Mouse (Mus musculus) ES-E14 (cell line): ENCODE results near the gene Tmem229b. TPM values are rescaled to one million over a fixed set of nuclear protein-coding genes. Genes with fewer than 3 reads are reported as not detected.

Experiments
- DNase-seq: peaks from one replicate; pipeline ENCODE4 v3.0.0-alpha.2; 2013; ENCODE audit warnings: low read depth, low spot score
- H3K27ac ChIP-seq: 2 replicates; pipeline ENCODE4 v1.5.1; 2012; ENCODE audit warnings: low read depth, mild to moderate bottlenecking, low read length, moderate library complexity, mixed read lengths; ENCODE audit not compliant: poor library complexity, insufficient read depth, severe bottlenecking
- H3K36me3 ChIP-seq: 2 replicates; pipeline ENCODE4 v1.6.1; 2012; ENCODE audit warnings: mild to moderate bottlenecking, low read length, moderate library complexity, mixed read lengths; ENCODE audit not compliant: control insufficient read depth, poor library complexity, insufficient read depth, severe bottlenecking
- H3K4me1 ChIP-seq, 2 experiments: fragments of 150-350 bp in 1 of 2; sonication (generic) in 1 of 2; 2 replicates each; pipeline ENCODE4 v1.6.1; 2012; ENCODE audit warnings: low read length in 2 of 2, mild to moderate bottlenecking in 1 of 2, mixed read lengths in 1 of 2; ENCODE audit not compliant: control insufficient read depth in 2 of 2, insufficient read depth in 2 of 2, poor library complexity in 1 of 2
- H3K4me3 ChIP-seq, 2 experiments: fragments of 150-350 bp in 1 of 2; sonication (generic) in 1 of 2; 2 replicates each; pipeline ENCODE4 v1.5.1; 2012; ENCODE audit warnings: low read length in 2 of 2, low read depth in 1 of 2, mild to moderate bottlenecking in 1 of 2, mixed read lengths in 1 of 2; ENCODE audit not compliant: insufficient read depth in 1 of 2, poor library complexity in 1 of 2, severe bottlenecking in 1 of 2
- H3K9ac ChIP-seq: 2 replicates; pipeline ENCODE4 v1.6.1; 2012; ENCODE audit warnings: low read depth, mild to moderate bottlenecking, low read length, mixed read lengths; ENCODE audit not compliant: poor library complexity, insufficient read depth, severe bottlenecking
- H3K9me3 ChIP-seq: fragments of 150-350 bp; sonication (generic); 2 replicates; pipeline ENCODE4 v1.6.1; 2012; ENCODE audit warnings: low read depth, mild to moderate bottlenecking, low read length; ENCODE audit not compliant: control insufficient read depth, insufficient read depth
- CHD2 ChIP-seq: IDR thresholded peaks from 2 replicates; pipeline ENCODE4 v1.6.1; 2014; ENCODE audit warnings: mild to moderate bottlenecking, low read depth, low read length, inconsistent platforms
- HCFC1 ChIP-seq: IDR thresholded peaks from 2 replicates; pipeline ENCODE4 v1.6.1; 2012; ENCODE audit warnings: low read length, inconsistent platforms, borderline replicate concordance; ENCODE audit not compliant: insufficient read depth
- MAFK ChIP-seq: IDR thresholded peaks from 2 replicates; pipeline ENCODE4 v1.6.1; 2014; ENCODE audit warnings: mild to moderate bottlenecking, low read depth, low read length, inconsistent platforms; ENCODE audit not compliant: insufficient read depth
- ZC3H11A ChIP-seq: IDR thresholded peaks from 2 replicates; pipeline ENCODE4 v1.6.1; 2012; ENCODE audit warnings: low read depth, mild to moderate bottlenecking, inconsistent platforms, low read length, borderline replicate concordance
- ZNF384 ChIP-seq: IDR thresholded peaks from 2 replicates; pipeline ENCODE4 v1.6.1; 2012; ENCODE audit warnings: low read depth, low read length, inconsistent platforms
- in situ Hi-C, 2 experiments: fragments of 600-800 bp; cut with MboI; formaldehyde crosslinking; loops; one replicate each; pipeline ENCODE4 v1.15.1; 2025; ENCODE audit warnings: low sequenced_read_pairs in 2 of 2, inconsistent platforms in 1 of 2; ENCODE audit not compliant: unreplicated experiment in 2 of 2
- total RNA-seq: library from RNA; depleted of rRNA; stranded (reverse); fragments of 300-350 nt; gene quantifications from 2 replicates; pipeline ENCODE4 v1.2.3, GENCODE M21; 2012

The Tmem229b gene
- total RNA-seq, 1 experiment: 6.1 TPM

DNA sequence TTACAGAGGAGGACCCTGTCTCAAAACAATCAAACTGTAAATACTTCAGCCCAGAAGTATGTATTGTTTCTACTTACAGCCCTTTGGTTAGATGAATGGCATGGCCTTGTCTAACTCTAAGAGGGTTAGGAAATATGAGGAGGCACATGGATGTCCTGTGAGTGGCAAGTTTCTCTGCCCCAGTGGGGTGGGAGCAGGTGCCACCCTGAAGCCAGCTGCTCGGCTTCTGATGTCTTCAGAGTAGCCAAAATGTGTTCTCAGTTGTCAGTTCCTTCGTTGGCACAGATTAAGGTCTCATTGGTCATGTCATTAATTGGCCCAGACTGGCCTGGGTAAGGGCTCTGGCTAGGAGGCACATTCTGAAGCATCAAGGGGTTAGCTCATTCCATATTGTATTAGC, 42.4 kb upstream of the Tmem229b start:
- DNase-seq: no peak
- Histone ChIP-seq H3K4me1 (0 out of 4 replicates have a peak, but pooled peaks cover 0 to 3% of the 10 kb centered on the region in 2 experiments), H3K4me3 (no peak overlapping the region), H3K9me3 (no peaks in the 10 kb centered on the region), H3K27ac (no peak overlapping the region), H3K36me3 (no peaks in the 10 kb centered on the region; the same call in 1 of the 2 replicates), H3K9ac (no peak overlapping the region)
- in situ Hi-C loops: no loop called here
- TF ChIP-seq CHD2: no peak
- no peak for TF ChIP-seq ZC3H11A
- no peak for TF ChIP-seq MAFK
- TF ChIP-seq ZNF384: no peak
- TF ChIP-seq HCFC1: no peak

DNA sequence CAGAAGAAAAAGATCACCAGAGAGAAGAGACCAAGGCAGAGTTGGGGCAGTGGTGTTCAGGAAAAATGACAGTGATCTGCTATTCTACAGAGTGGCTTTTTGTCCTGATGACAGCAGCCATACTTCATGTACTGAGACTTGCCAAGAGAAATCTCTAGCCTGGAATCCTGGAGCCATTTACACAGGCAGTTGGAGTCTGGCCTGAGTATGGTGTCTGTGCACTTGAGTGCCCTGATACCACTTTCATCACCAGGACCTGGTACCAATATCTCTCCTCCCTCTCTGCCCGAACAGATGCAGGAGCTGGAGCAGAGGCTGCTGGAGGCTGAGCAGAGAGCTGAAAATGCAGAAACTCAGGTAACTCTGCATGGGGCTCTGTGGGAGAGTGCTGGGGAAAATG, 41.5 kb upstream of the Tmem229b start:
- no peak overlapping the region for H3K4me3 ChIP-seq
- in situ Hi-C loops: no loop called here
- TF ChIP-seq HCFC1 (no peak), MAFK (no peak), ZNF384 (no peak), CHD2 (no peak), ZC3H11A (no peak)

DNA sequence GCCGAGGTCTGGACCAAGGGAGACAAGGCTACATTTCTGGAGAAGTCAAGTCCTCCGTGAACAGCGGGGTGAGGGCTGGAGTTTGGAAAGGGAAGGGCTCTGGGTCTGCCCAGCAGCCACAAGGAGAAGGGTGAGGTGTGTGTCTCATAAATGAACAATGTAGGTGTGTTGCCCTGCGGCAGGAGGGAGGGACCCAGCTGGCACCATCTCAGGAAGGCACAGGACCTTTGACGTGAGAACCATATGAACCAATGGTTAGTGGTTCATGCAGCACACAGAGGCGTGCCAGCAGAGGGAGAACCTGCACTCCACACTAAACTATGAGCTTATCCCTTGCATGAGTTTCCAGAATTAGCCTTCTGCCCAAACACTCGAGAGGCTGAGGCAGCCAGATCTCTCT, 39.8 kb upstream of the Tmem229b start:
- Histone ChIP-seq H3K9ac (no peak overlapping the region), H3K9me3 (no peaks in the 10 kb centered on the region), H3K4me1 (no peaks in the 10 kb centered on the region), H3K36me3 (peaks cover 2% of the 10 kb centered on the region; the same call in 1 of the 2 replicates), H3K27ac (no peak overlapping the region), H3K4me3 (no peak overlapping the region)
- no peak for TF ChIP-seq HCFC1
- no peak for TF ChIP-seq ZC3H11A
- TF ChIP-seq CHD2: no peak
- TF ChIP-seq MAFK: no peak
- TF ChIP-seq ZNF384: no peak
- in situ Hi-C loops: no loop called here
- DNase-seq: no peak

More for the DNA sequence above, 41.5 kb upstream of the Tmem229b start:
- H3K9me3 ChIP-seq: no peaks in the 10 kb centered on the region
- DNase-seq: no peak
- no peaks in the 10 kb centered on the region; the same call in 1 of the 2 replicates for H3K36me3 ChIP-seq
- no peak overlapping the region for H3K27ac ChIP-seq
- no peak overlapping the region for H3K9ac ChIP-seq
- H3K4me1 ChIP-seq: 0 out of 4 replicates have a peak, but pooled peaks cover 0 to 3% of the 10 kb centered on the region in 2 experiments

DNA sequence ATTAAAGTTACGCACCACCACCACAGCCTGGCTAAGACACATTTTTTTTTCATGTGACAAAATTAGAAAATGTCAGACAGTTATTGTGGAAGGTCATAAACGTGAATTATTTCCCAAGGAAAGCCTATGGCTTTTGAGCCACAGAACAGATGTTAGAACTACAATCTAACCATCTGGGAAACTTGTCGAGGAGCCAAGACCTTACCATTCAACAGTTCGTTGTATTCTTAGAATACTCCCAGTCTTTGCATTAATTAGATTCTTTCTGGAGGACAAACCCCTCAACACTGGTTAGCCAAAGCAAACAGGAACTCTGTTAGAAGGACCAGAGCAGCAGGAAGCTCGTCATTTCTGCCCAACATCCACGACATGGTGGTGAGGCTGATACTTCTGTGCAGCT, 38.7 kb upstream of the Tmem229b start:
- Histone ChIP-seq H3K9ac (no peak overlapping the region), H3K9me3 (no peaks in the 10 kb centered on the region), H3K4me3 (no peak overlapping the region), H3K4me1 (peaks cover 2 to 5% of the 10 kb centered on the region in 2 experiments; a peak in 2 of 4 replicates), H3K36me3 (peaks cover 2% of the 10 kb centered on the region; the same call in 1 of the 2 replicates), H3K27ac (no peak overlapping the region)
- in situ Hi-C loops: no loop called here
- DNase-seq: no peak
- TF ChIP-seq ZC3H11A: no peak
- TF ChIP-seq ZNF384: no peak
- no peak for TF ChIP-seq CHD2
- TF ChIP-seq MAFK: no peak
- no peak for TF ChIP-seq HCFC1

DNA sequence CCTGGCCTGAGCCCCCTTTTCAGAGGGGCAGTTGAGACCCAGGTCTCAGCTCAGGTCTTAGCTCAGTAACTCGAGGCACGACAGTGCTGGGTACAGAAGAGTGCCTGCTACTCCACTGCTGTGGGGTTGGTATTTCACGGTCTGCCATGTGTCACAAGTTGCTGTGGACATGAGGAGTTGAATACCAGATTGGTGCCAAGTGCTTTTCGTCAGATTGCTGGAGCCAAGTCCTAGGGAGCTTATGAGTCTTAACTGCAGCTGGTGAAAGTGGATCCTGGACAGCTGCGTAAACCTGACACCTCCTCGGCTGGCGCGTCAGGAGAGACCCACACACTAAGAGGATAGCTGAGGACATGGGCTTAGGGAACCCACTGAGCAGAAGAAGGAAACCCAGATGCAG, 37.2 kb upstream of the Tmem229b start:
- TF ChIP-seq CHD2 (no peak), MAFK (no peak), HCFC1 (no peak), ZNF384 (no peak), ZC3H11A (no peak)
- DNase-seq: no peak
- H3K9ac ChIP-seq: no peak overlapping the region
- H3K27ac ChIP-seq: no peak overlapping the region
- in situ Hi-C loops: no loop called here
- H3K36me3 ChIP-seq: peaks cover 4% of the 10 kb centered on the region; the same call in 1 of the 2 replicates
- peaks cover 7 to 15% of the 10 kb centered on the region in 2 experiments; a peak in 3 of 4 replicates for H3K4me1 ChIP-seq
- H3K4me3 ChIP-seq: no peak overlapping the region
- no peaks in the 10 kb centered on the region for H3K9me3 ChIP-seq
